In genomic region chr9:61439092-61439491, GRCm38 (mm10) we compare ENCODE assay signal across 23 mouse cellular contexts.
DNase-seq lines count a peak whose midpoint lies in the region; ATAC-seq and TF ChIP-seq lines count a peak whose summit lies in the region.
"Had no signal": no experiment of that assay in that cellular context is flagged by ENCODE, and none has a peak within 500 bp of the region (broad histone marks: within the 10 kb centered on the region; RNA-seq: fewer than 3 reads in every experiment).

No protein-coding gene starts in this region.

- no peak overlapping the region for H3K4me3 ChIP-seq in embryonic facial prominence, embryonic 12.5 days
- H3K4me3 ChIP-seq in embryonic facial prominence, embryonic 10.5 days, result no peak overlapping the region
- no peak overlapping the region for H3K4me3 ChIP-seq in limb, embryonic 14.5 days (replicated peaks; ENCODE audit: low read length)
- no peak overlapping the region for H3K4me3 ChIP-seq in limb, embryonic 10.5 days
- no peak overlapping the region for H3K4me3 ChIP-seq in forebrain, embryonic 12.5 days (replicated peaks)
- H3K4me3 ChIP-seq: forebrain, embryonic 13.5 days; hindbrain, embryonic 13.5 days; limb, embryonic 12.5 days; liver, embryonic 12.5 days; neural tube, embryonic 13.5 days had no signal

- no peak overlapping the region for H3K27ac ChIP-seq in embryonic facial prominence, embryonic 12.5 days
- no peak overlapping the region for H3K27ac ChIP-seq in embryonic facial prominence, embryonic 10.5 days (replicated peaks)
- no peak overlapping the region for H3K27ac ChIP-seq in limb, embryonic 14.5 days (replicated peaks; ENCODE audit: low read depth, low read length)
- H3K27ac ChIP-seq in limb, embryonic 10.5 days, result no peak overlapping the region
- no peak overlapping the region for H3K27ac ChIP-seq in forebrain, embryonic 12.5 days
- H3K27ac ChIP-seq: forebrain, embryonic 13.5 days; hindbrain, embryonic 13.5 days; limb, embryonic 12.5 days; liver, embryonic 12.5 days; neural tube, embryonic 13.5 days had no signal

- 61% methylated on average over 6 of the region's 6 CpGs for WGBS in embryonic facial prominence, embryonic 12.5 days
- WGBS in embryonic facial prominence, embryonic 10.5 days, result 64% methylated on average over 6 of the region's 6 CpGs
- WGBS in limb, embryonic 14.5 days, result 83% methylated on average over 5 of the region's 6 CpGs
- WGBS in limb, embryonic 10.5 days, result 76% methylated on average over 6 of the region's 6 CpGs
- WGBS in forebrain, embryonic 12.5 days, result 68% methylated on average over 6 of the region's 6 CpGs

- H3K9me3 ChIP-seq in embryonic facial prominence, embryonic 12.5 days, result no peaks in the 10 kb centered on the region; the same call in 1 of the 2 replicates
- H3K9me3 ChIP-seq in embryonic facial prominence, embryonic 10.5 days, result no peaks in the 10 kb centered on the region
- no peaks in the 10 kb centered on the region for H3K9me3 ChIP-seq in limb, embryonic 14.5 days (ENCODE audit: control insufficient read depth, low read length)
- no peaks in the 10 kb centered on the region for H3K9me3 ChIP-seq in limb, embryonic 10.5 days (replicated peaks)
- H3K9me3 ChIP-seq in forebrain, embryonic 12.5 days, result no peaks in the 10 kb centered on the region
- H3K9me3 ChIP-seq: forebrain, embryonic 13.5 days; G1E; hindbrain, embryonic 13.5 days; limb, embryonic 12.5 days; liver, embryonic 12.5 days; neural tube, embryonic 13.5 days had no signal

- 0 out of 2 replicates have a peak, but pooled peaks have one; percentile 15 for ATAC-seq in embryonic facial prominence, embryonic 12.5 days (ENCODE audit: insufficient number of reproducible peaks, insufficient read depth, low FRiP score, low TSS enrichment)
- ATAC-seq in limb, embryonic 14.5 days (ENCODE audit: low FRiP score, low read depth), result no peak
- no peak for ATAC-seq in forebrain, embryonic 12.5 days (ENCODE audit: low FRiP score)
- ATAC-seq: forebrain, embryonic 13.5 days; inflammation-experienced regulatory T-cells, adult 6 months; liver, embryonic 12.5 days had no signal

- no peaks in the 10 kb centered on the region for H3K36me3 ChIP-seq in embryonic facial prominence, embryonic 12.5 days
- H3K36me3 ChIP-seq in embryonic facial prominence, embryonic 10.5 days (replicated peaks), result no peaks in the 10 kb centered on the region
- no peaks in the 10 kb centered on the region for H3K36me3 ChIP-seq in limb, embryonic 14.5 days (ENCODE audit: control insufficient read depth, insufficient read depth, low read length)
- H3K36me3 ChIP-seq in limb, embryonic 10.5 days, result no peaks in the 10 kb centered on the region
- H3K36me3 ChIP-seq in forebrain, embryonic 12.5 days (replicated peaks), result no peaks in the 10 kb centered on the region
- H3K36me3 ChIP-seq: G1E; hindbrain, embryonic 13.5 days; limb, embryonic 12.5 days; liver, embryonic 12.5 days; neural tube, embryonic 13.5 days had no signal

- H3K4me2 ChIP-seq in embryonic facial prominence, embryonic 12.5 days (replicated peaks), result no peak overlapping the region
- no peak overlapping the region for H3K4me2 ChIP-seq in limb, embryonic 14.5 days (replicated peaks; ENCODE audit: low read depth, low read length, severe bottlenecking)
- no peak overlapping the region for H3K4me2 ChIP-seq in forebrain, embryonic 12.5 days
- H3K4me2 ChIP-seq: forebrain, embryonic 13.5 days; hindbrain, embryonic 13.5 days; limb, embryonic 12.5 days; liver, embryonic 12.5 days; midbrain, embryonic 11.5 days; neural tube, embryonic 13.5 days had no signal

- no peak for DNase-seq in embryonic facial prominence, embryonic 10.5 days (ENCODE audit: low spot score)
- DNase-seq in limb, embryonic 14.5 days (ENCODE audit: low spot score), result peak; percentile 39
- no peak for DNase-seq in limb, embryonic 10.5 days (ENCODE audit: low spot score)
- peak; percentile 70 for DNase-seq in retina, postnatal 1 day
- no peak for DNase-seq in retina, embryonic 14.5 days (ENCODE audit: low spot score)
- DNase-seq in urinary bladder, postnatal 10 days (ENCODE audit: low spot score), result no peak
- DNase-seq: adrenal gland, adult 2 months; cerebellum, adult 11-12 months; kidney, adult 18-20 months; kidney, postnatal 4 days; lung, adult 18-20 months; lung, postnatal 10 days; thymus, postnatal 25 days had no signal

- no peaks in the 10 kb centered on the region for H3K27me3 ChIP-seq in embryonic facial prominence, embryonic 12.5 days
- H3K27me3 ChIP-seq in embryonic facial prominence, embryonic 10.5 days (replicated peaks; ENCODE audit: low read depth, poor library complexity, severe bottlenecking), result peaks cover 49% of the 10 kb centered on the region
- no peaks in the 10 kb centered on the region for H3K27me3 ChIP-seq in limb, embryonic 14.5 days (ENCODE audit: control insufficient read depth, insufficient read depth, low read length)
- peaks cover 54% of the 10 kb centered on the region for H3K27me3 ChIP-seq in limb, embryonic 10.5 days (ENCODE audit: low read depth, poor library complexity, severe bottlenecking)
- H3K27me3 ChIP-seq in forebrain, embryonic 12.5 days, result peaks cover 35% of the 10 kb centered on the region

- H3K9ac ChIP-seq in embryonic facial prominence, embryonic 12.5 days, result no peak overlapping the region
- no peak overlapping the region for H3K9ac ChIP-seq in limb, embryonic 14.5 days (ENCODE audit: low read depth, low read length, severe bottlenecking)
- no peak overlapping the region for H3K9ac ChIP-seq in forebrain, embryonic 12.5 days
- H3K9ac ChIP-seq: hindbrain, embryonic 13.5 days; limb, embryonic 12.5 days; liver, embryonic 12.5 days; neural tube, embryonic 13.5 days had no signal

- no peak for TF ChIP-seq POLR2A in limb, embryonic 14.5 days (IDR thresholded peaks at IDR 0.05; ENCODE audit: borderline replicate concordance, extremely low read depth, insufficient read depth, insufficient read length)

- H3K4me1 ChIP-seq in embryonic facial prominence, embryonic 12.5 days, result peaks cover 28% of the 10 kb centered on the region
- H3K4me1 ChIP-seq in embryonic facial prominence, embryonic 10.5 days, result peaks cover 59% of the 10 kb centered on the region
- peaks cover 21% of the 10 kb centered on the region for H3K4me1 ChIP-seq in limb, embryonic 14.5 days (ENCODE audit: control insufficient read depth, insufficient read depth, low read length)
- H3K4me1 ChIP-seq in limb, embryonic 10.5 days, result peaks cover 43% of the 10 kb centered on the region
- peaks cover 36% of the 10 kb centered on the region for H3K4me1 ChIP-seq in forebrain, embryonic 12.5 days
- H3K4me1 ChIP-seq: liver, embryonic 12.5 days had no signal

Comparison
In these comparisons a context has a peak if more than half of its experiments do, and no peak if none do; other contexts are left out.
1. DNase-seq: peak in limb, embryonic 14.5 days (single experiment) and retina, postnatal 1 day (single experiment); none in embryonic facial prominence, embryonic 10.5 days (single experiment), limb, embryonic 10.5 days (single experiment), retina, embryonic 14.5 days (single experiment) and urinary bladder, postnatal 10 days (single experiment).